Mouse (Mus musculus) neural tube, embryonic 13.5 days (tissue): ENCODE measurements at regions not wholly inside any gene's neighbourhood (a gene's known extent, or its start where the extent isn't known, plus 50 kb on each side); places are given as distances from the start of the nearest gene placed in this dataset.

Experiments used
- ATAC-seq: fragments of 200-750 bp; cut with Nextera tagmentation; 2 replicates; pipeline ENCODE4 v1.8.0; 2017; ENCODE audit warnings: low read depth, mild to moderate bottlenecking, moderate TSS enrichment, moderate library complexity
- H3K27ac ChIP-seq: fragments of 300-500 bp; sonication (generic); replicated peaks from 2 replicates; pipeline ENCODE4 v1.5.1; 2015; ENCODE audit warnings: moderate library complexity, mild to moderate bottlenecking, inconsistent platforms
- H3K27me3 ChIP-seq: fragments of 300-500 bp; sonication (generic); 2 replicates; pipeline ENCODE4 v1.6.1; 2015; ENCODE audit warnings: mild to moderate bottlenecking, inconsistent platforms
- H3K36me3 ChIP-seq: fragments of 300-500 bp; sonication (generic); 2 replicates; pipeline ENCODE4 v1.6.1; 2015; ENCODE audit warnings: mild to moderate bottlenecking, inconsistent platforms
- H3K4me1 ChIP-seq: fragments of 300-500 bp; sonication (generic); replicated peaks from 2 replicates; pipeline ENCODE4 v1.6.1; 2015; ENCODE audit warnings: inconsistent platforms
- H3K4me2 ChIP-seq: fragments of 300-500 bp; sonication (generic); 2 replicates; pipeline ENCODE4 v1.6.1; 2015; ENCODE audit warnings: inconsistent platforms, mild to moderate bottlenecking, moderate library complexity
- H3K4me3 ChIP-seq: fragments of 300-500 bp; sonication (generic); 2 replicates; pipeline ENCODE4 v1.5.1; 2015; ENCODE audit warnings: mild to moderate bottlenecking, inconsistent platforms
- H3K9ac ChIP-seq: fragments of 300-500 bp; sonication (generic); 2 replicates; pipeline ENCODE4 v1.6.1; 2015; ENCODE audit warnings: moderate library complexity, mild to moderate bottlenecking, inconsistent platforms
- H3K9me3 ChIP-seq: fragments of 300-500 bp; sonication (generic); 2 replicates; pipeline ENCODE4 v1.6.1; 2016; ENCODE audit warnings: inconsistent platforms
- WGBS: fragments of 180-500 bp; shearing (Covaris S2); methylation state at CpG from one replicate; pipeline ENCODE4 v1.1.7; 2015; 5-methylcytosine and 5-hydroxymethylcytosine counted together

DNA sequence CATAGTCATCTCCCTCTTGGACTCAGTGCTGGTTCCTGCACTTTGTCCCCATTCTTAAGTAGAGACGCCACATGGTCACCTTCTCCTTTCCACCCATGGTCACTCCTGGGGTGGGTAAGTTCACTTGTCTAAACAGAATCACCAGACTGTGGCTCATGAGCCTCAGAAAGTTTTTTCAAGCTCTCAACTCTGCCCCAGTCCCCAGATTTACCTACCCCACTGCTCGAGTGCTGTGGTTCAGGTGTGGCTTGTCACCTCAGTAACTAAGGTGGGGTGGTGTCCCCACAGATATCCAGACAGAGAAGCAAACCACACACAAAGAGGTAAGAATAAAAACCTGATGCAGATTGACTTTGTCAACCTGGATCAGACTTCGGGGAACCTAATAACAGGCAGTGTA lies 87.6 kb downstream of the Rpl10-ps3 start:
- no peak overlapping the region for H3K9ac ChIP-seq
- ATAC-seq: no peak
- WGBS: 93% methylated on average over 3 of the region's 3 CpGs

DNA sequence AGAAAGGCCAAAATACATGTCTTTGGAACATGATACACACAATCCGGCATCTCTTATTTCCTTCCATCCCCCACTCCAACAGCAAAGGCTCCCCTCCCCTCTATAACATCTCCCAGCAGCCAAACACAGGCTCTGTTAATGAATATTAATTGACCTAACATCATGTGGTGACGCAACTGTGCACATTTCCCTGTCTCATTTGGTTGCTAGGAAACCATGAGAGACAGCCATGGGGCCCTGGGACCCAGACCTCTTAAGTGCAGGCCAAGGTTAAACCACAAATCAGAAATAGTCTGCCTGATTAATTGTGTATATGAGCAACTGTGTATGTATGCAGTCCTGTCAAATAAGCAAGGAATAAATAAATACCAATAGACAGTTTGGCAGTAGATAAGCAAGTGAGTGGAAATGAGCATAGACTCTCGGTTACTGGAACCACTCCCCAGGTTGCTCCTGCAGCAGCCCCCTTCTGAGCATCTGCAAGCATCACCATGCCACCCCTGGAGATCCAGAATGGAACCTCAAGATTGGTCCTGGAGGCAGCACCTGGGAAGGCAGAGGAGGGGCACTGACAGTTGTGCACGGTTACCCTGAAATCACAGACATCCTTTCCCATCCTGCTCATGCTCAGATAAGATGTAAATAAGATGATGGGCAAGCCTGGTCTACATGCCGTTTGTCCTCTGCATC lies 99.6 kb downstream of the Rpl10-ps3 start:
- H3K27me3 ChIP-seq: no peaks in the 10 kb centered on the region
- H3K36me3 ChIP-seq: no peaks in the 10 kb centered on the region
- H3K4me1 ChIP-seq: peaks cover 45% of the 10 kb centered on the region
- peak overlapping the region; percentile 70 for H3K27ac ChIP-seq
- ATAC-seq: peak; percentile 94
- no peak overlapping the region for H3K9ac ChIP-seq
- H3K4me3 ChIP-seq: no peak overlapping the region
- 25% methylated on average over 5 of the region's 5 CpGs for WGBS
- H3K9me3 ChIP-seq: no peaks in the 10 kb centered on the region
- no peak overlapping the region for H3K4me2 ChIP-seq

More for the DNA sequence above, 87.6 kb downstream of the Rpl10-ps3 start:
- Histone ChIP-seq H3K4me2 (no peak overlapping the region), H3K36me3 (no peaks in the 10 kb centered on the region), H3K27ac (no peak overlapping the region), H3K4me3 (no peak overlapping the region), H3K27me3 (0 out of 2 replicates have a peak, but pooled peaks cover 3% of the 10 kb centered on the region), H3K4me1 (0 out of 2 replicates have a peak, but pooled peaks cover 4% of the 10 kb centered on the region), H3K9me3 (no peaks in the 10 kb centered on the region)

DNA sequence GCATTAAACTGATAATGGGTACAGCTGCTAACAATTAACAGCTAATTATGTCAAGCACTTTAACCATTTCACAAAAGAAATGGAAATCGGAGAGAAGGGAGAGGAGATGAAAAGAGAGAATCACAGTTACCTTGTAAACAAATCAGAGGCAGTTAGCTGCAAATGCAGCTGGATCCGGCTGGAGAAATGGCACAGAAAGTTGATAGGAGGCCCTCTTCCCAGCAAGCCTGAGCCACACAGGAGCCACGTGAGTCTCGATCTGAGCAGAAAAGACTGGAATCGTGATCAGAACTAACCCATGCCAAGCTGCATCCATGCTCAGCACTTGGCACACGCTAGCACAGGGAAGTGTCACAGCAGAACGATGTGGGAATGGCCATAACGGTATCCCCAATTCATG lies 103.8 kb downstream of the Rpl10-ps3 start:
- Histone ChIP-seq H3K27me3 (no peaks in the 10 kb centered on the region), H3K4me3 (no peak overlapping the region), H3K36me3 (no peaks in the 10 kb centered on the region), H3K4me2 (no peak overlapping the region), H3K9ac (no peak overlapping the region), H3K27ac (peak overlapping the region; percentile 15; the same call in 1 of the 2 replicates), H3K4me1 (peaks cover 52% of the 10 kb centered on the region), H3K9me3 (no peaks in the 10 kb centered on the region)
- WGBS: 39% methylated on average over 8 of the region's 8 CpGs
- ATAC-seq: no peak

DNA sequence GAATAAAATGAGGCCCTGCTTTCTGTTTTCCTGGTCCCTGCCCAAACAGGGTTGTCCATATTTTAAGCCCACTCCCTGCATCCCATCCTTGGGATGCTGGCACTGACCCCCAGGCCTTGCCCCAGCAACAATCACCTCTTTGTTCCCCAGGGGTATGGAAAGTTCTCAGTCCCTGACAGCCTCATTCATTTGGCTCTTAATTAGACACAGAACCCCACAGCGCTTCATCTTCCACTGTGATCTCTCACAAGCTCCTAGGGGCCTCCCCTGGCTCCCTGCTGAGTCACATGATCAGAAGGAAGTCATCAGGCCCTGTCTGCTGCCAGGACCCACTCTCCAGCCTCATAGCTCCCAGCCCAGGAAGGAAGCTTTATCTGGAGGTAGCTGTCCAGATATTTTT lies 108.9 kb downstream of the Rpl10-ps3 start:
- Histone ChIP-seq H3K4me2 (no peak overlapping the region), H3K27ac (peak overlapping the region; percentile 33), H3K9me3 (no peaks in the 10 kb centered on the region), H3K36me3 (no peaks in the 10 kb centered on the region), H3K4me3 (no peak overlapping the region), H3K4me1 (peaks cover 35% of the 10 kb centered on the region), H3K9ac (no peak overlapping the region), H3K27me3 (no peaks in the 10 kb centered on the region)
- peak; percentile 86 for ATAC-seq
- WGBS: 0% methylated on average over 1 of the region's 1 CpGs

DNA sequence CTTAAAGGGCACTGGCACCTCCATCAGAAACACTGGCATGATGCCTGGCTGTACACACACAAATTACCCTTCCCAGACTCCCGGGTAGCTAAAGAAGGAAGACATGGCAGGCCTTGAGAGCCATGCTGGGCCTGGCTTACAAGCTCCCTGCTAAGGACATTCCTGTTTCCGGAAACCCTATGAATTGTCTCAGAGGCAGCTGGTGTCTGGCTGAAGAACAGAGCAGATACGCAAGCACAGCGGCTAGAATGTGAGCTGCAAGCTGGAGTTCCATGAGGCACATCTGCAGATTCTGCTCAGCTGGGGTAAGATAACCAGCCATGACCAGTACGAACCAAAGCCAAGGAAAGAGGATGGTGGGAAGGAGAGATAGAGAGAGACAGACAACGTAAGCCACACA lies 110.1 kb downstream of the Rpl10-ps3 start:
- Histone ChIP-seq H3K4me3 (no peak overlapping the region), H3K9me3 (no peaks in the 10 kb centered on the region), H3K27me3 (no peaks in the 10 kb centered on the region), H3K36me3 (no peaks in the 10 kb centered on the region), H3K4me2 (no peak overlapping the region), H3K4me1 (peaks cover 34% of the 10 kb centered on the region), H3K27ac (no peak overlapping the region), H3K9ac (no peak overlapping the region)
- 77% methylated on average over 6 of the region's 6 CpGs for WGBS
- no peak for ATAC-seq

DNA sequence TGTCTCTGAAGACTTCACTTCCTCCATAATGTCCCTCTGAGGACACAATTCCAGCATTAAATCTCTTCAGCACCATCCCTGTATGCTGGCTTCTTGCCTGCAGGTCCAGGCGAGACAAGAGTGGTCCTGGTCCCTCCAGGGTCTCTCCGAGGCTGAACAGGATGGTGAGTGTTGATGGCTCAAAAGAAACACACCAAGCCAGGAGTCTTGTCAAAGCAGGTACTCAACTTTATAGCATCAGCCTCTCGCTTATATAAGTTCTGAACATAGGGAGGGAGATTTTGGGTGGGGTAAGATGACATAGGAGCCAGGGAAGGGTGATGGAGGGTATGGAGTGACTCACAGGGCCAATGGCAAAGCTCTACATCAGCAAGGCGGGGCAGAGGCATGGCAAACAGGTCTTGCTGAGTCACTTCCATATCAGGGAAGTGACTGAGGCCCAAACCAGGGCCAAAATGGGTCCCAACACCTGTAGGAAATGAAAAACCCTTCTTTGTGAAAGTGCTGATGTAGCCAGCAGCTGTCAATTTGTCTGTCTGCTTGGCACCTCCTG lies 111.7 kb downstream of the Rpl10-ps3 start:
- ATAC-seq: no peak
- Histone ChIP-seq H3K9ac (no peak overlapping the region), H3K4me3 (no peak overlapping the region), H3K4me2 (no peak overlapping the region), H3K27me3 (no peaks in the 10 kb centered on the region), H3K4me1 (peaks cover 34% of the 10 kb centered on the region), H3K27ac (no peak overlapping the region), H3K36me3 (no peaks in the 10 kb centered on the region), H3K9me3 (no peaks in the 10 kb centered on the region)
- 90% methylated on average over 4 of the region's 4 CpGs for WGBS

DNA sequence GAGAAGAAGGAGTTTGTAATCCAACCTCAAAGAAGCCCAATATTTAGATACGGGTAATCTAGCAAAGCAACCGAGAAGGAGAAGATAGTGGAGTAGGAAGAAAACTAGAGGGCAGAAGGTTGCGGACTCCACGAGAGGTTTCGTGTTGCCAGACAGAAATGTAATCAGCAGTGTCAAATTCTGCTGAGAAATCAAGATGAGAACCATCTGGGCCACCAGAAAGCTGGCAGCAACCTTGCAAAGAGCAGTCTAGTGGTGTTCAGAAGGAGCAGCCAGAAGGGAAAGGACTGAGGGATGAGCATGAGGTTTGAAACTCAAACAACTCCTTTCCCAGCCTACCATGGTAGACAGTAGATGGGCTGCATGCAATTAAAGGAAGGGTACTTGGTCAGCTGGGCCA lies 134.3 kb downstream of the Rpl10-ps3 start:
- no peaks in the 10 kb centered on the region for H3K4me1 ChIP-seq
- H3K36me3 ChIP-seq: no peaks in the 10 kb centered on the region
- ATAC-seq: no peak
- H3K9ac ChIP-seq: no peak overlapping the region
- no peaks in the 10 kb centered on the region for H3K9me3 ChIP-seq
- H3K27me3 ChIP-seq: no peaks in the 10 kb centered on the region
- WGBS: 86% methylated on average over 5 of the region's 5 CpGs
- H3K27ac ChIP-seq: no peak overlapping the region
- H3K4me3 ChIP-seq: no peak overlapping the region
- no peak overlapping the region for H3K4me2 ChIP-seq

DNA sequence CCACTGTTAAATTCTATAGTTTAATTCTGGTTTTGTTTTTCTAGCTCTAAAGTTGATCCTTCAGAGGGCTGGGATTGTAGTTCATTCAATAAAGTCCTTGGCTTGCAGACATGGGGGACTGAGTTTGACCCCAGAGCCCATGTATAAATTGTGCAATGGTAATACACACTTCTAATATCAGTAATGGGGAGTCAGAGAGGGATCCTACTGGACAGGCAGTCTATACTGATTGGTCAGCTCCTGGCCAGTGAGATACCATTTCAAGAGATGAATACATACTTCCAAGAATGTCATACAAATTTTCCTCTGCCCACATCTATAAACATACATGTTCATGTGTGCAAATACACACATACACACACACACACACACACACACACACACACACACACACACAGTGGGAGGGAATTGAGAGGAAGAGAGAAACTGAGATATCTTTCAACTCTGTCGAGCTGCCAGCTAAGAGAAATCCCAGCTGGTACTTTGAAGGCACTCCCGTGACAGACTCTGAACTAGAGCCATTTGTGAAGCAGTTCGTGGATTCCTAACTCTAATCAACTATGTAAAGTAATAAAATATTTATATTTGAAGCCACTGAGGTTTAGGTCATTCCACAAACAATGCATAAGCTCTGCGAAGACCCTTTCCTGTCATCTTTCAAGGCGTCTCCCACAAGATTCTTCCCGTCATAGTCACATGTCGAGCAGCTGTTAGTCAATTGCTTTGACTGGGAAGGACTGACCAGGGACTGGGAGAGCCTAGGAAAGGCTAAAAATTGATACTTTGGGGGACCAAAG lies 145.1 kb downstream of the Rpl10-ps3 start:
- H3K4me1 ChIP-seq: 0 out of 2 replicates have a peak, but pooled peaks cover 8% of the 10 kb centered on the region
- no peak overlapping the region for H3K4me2 ChIP-seq
- ATAC-seq: no peak
- no peak overlapping the region for H3K9ac ChIP-seq
- 77% methylated on average over 7 of the region's 7 CpGs for WGBS
- H3K9me3 ChIP-seq: no peaks in the 10 kb centered on the region
- H3K4me3 ChIP-seq: no peak overlapping the region
- no peaks in the 10 kb centered on the region for H3K27me3 ChIP-seq
- no peaks in the 10 kb centered on the region for H3K36me3 ChIP-seq
- no peak overlapping the region for H3K27ac ChIP-seq

DNA sequence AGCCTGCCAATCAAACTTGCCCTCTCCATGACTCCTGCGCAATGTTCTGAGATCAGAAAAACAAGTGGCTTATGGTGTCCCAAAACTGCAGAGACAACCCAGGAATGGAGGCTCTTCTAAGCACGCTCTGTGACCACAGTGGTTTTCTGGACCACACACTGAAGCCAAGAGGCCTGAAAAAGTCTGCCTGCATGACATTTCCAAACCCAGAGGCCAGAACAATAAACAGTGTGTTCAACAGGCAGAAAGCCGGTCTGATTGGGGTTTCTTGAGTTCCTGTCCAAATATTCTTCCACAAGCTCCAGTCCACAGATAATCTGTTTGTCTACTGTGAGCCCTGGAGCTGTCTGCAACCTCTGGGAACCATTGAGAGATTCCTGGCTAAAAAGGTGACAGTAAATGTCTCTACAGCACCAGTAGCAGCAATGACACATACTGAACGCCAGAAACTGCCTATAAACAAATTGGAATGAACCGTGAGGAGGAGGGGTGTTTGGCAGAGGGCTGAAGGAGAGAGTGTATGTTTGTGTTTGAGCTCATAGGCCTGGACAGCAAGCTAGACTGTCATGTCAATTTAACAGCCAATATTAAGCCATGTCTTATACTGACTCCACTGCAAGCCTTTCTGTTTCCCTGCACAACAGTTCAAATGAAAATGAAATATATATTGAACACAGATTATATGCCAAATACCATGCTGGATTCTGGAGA lies 152.2 kb downstream of the Rpl10-ps3 start:
- no peak for ATAC-seq
- Histone ChIP-seq H3K4me3 (no peak overlapping the region), H3K4me1 (peaks cover 5% of the 10 kb centered on the region), H3K27ac (no peak overlapping the region), H3K27me3 (no peaks in the 10 kb centered on the region), H3K9me3 (no peaks in the 10 kb centered on the region), H3K9ac (no peak overlapping the region), H3K4me2 (no peak overlapping the region), H3K36me3 (no peaks in the 10 kb centered on the region)
- WGBS: 72% methylated on average over 5 of the region's 5 CpGs

DNA sequence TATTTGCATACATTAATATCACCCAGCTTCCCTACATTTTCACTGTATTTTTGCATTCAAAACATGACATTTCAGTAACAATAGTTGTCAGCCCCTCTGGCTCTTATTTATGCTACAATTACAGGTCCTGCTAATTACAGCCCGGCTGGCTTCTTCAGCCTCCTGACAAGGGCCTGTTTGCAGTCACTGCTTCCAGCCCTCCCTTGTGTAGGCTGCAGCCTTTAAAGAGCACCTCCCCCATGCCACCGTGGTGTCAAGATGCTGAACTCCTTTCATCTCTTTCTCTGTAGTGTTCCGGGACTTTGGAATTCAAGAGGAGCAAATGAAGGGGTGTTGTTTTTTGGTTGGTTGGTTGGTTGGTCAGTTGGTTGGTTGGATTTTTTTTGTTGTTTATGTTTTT lies 153.6 kb downstream of the Rpl10-ps3 start:
- ATAC-seq: no peak
- no peak overlapping the region for H3K27ac ChIP-seq
- H3K36me3 ChIP-seq: no peaks in the 10 kb centered on the region
- H3K4me2 ChIP-seq: no peak overlapping the region
- H3K9me3 ChIP-seq: no peaks in the 10 kb centered on the region
- 5% methylated on average over 3 of the region's 3 CpGs for WGBS
- H3K27me3 ChIP-seq: no peaks in the 10 kb centered on the region
- peaks cover 5% of the 10 kb centered on the region for H3K4me1 ChIP-seq
- no peak overlapping the region for H3K9ac ChIP-seq
- no peak overlapping the region for H3K4me3 ChIP-seq

DNA sequence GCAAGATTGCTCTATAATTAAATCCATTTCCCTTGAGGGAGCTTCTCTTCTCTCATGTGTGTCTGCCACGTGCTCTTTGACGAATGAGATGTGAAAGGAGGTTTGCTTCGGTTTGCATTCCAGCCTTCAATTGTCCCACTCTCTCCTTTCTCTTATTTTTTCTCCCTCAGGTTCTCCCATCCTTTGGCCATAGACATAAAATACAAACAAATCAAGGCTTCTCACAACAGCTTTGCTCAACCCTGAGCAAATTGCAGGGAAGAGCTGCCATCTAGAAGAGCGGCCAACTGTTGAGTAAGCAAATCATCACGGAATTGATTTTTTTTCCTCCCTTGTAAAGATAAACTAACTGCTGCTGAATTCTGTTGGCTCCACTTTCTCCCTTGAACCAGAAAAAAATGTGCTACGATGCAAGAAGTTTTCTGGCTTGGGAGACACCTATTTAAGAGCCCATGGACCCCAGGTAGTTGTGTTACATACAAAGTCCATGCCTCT lies 156.1 kb downstream of the Rpl10-ps3 start:
- Histone ChIP-seq H3K36me3 (no peaks in the 10 kb centered on the region), H3K4me3 (no peak overlapping the region), H3K9me3 (no peaks in the 10 kb centered on the region), H3K4me1 (peaks cover 5% of the 10 kb centered on the region), H3K27me3 (no peaks in the 10 kb centered on the region), H3K27ac (no peak overlapping the region), H3K4me2 (no peak overlapping the region), H3K9ac (no peak overlapping the region)
- WGBS: 61% methylated on average over 6 of the region's 6 CpGs
- ATAC-seq: no peak

DNA sequence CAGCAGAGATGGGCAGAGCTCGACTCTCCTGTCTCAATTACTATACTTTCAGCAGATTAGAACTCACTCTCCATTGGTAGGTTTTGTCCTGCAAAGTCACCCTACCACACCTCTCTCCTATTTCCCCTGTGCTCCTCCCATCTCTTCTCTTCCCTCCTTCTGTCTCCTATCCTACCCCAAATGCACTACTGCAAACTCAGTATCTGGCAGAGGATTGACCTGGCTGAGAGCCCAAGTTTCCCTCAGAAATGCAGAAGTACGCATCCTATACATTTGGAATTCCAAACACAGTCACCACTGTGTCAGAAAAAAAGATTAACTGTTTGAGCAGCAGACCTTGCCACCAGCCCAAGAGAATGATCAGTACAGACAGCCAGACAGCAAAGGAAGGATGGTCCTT lies 163.4 kb downstream of the Rpl10-ps3 start:
- Histone ChIP-seq H3K4me2 (no peak overlapping the region), H3K4me3 (no peak overlapping the region), H3K36me3 (no peaks in the 10 kb centered on the region), H3K27me3 (no peaks in the 10 kb centered on the region), H3K9me3 (no peaks in the 10 kb centered on the region), H3K9ac (no peak overlapping the region), H3K27ac (no peak overlapping the region), H3K4me1 (no peaks in the 10 kb centered on the region)
- ATAC-seq: no peak
- WGBS: 64% methylated on average over 2 of the region's 2 CpGs
